Comparison of ENCODE assay signal across 7 mouse cellular contexts in genomic region chr10:89263396-89263795, GRCm38 (mm10).
"Had no signal": no experiment of that assay in that cellular context is flagged by ENCODE, and none has a peak within 500 bp of the region (broad histone marks: within the 10 kb centered on the region; RNA-seq: fewer than 3 reads in every experiment).

No protein-coding gene starts in this region.

- DNase-seq: kidney, adult 2 months; kidney, postnatal 25 days; layer of hippocampus, adult 9-11 months; layer of hippocampus, postnatal 36 days; liver, postnatal 0 days; lung, embryonic 14.5 days; thymus, postnatal 25 days had no signal
